ENCODE assay signal across 9 mouse cellular contexts in genomic region chr3:84123461-84123860, GRCm38 (mm10). TPM values are rescaled to one million over a fixed set of nuclear protein-coding genes. Genes with fewer than 3 reads are reported as not detected.
DNase-seq lines count a peak whose midpoint lies in the region; ATAC-seq lines count a peak whose summit lies in the region.
"Had no signal": no experiment of that assay in that cellular context is flagged by ENCODE, and none has a peak within 500 bp of the region (broad histone marks: within the 10 kb centered on the region; RNA-seq: fewer than 3 reads in every experiment).

No protein-coding gene starts in this region.

- H3K27me3 ChIP-seq in intestine, embryonic 14.5 days (replicated peaks; ENCODE audit: control insufficient read depth, insufficient read depth, low read length): no peaks in the 10 kb centered on the region
- no peaks in the 10 kb centered on the region for H3K27me3 ChIP-seq in intestine, embryonic 15.5 days (replicated peaks)
- no peaks in the 10 kb centered on the region for H3K27me3 ChIP-seq in hindbrain, embryonic 12.5 days

- H3K4me3 ChIP-seq in intestine, embryonic 14.5 days (ENCODE audit: low read depth, low read length): no peak overlapping the region
- no peak overlapping the region for H3K4me3 ChIP-seq in intestine, embryonic 15.5 days (replicated peaks)
- no peak overlapping the region for H3K4me3 ChIP-seq in hindbrain, embryonic 12.5 days

- no peaks in the 10 kb centered on the region for H3K9me3 ChIP-seq in intestine, embryonic 14.5 days (ENCODE audit: control insufficient read depth, low read length)
- H3K9me3 ChIP-seq in intestine, embryonic 15.5 days: no peaks in the 10 kb centered on the region
- no peaks in the 10 kb centered on the region for H3K9me3 ChIP-seq in hindbrain, embryonic 12.5 days (replicated peaks)

- DNase-seq in intestine, embryonic 14.5 days (ENCODE audit: low spot score): peak; percentile 48
- peak; percentile 70 to 73 for DNase-seq in B cell, adult 2 months
- DNase-seq in induced T-regulatory cell, adult 2 months (ENCODE audit: low read depth): peak; percentile 70
- DNase-seq in spleen, adult 18-20 months: peak; percentile 27 to 56
- no peak for DNase-seq in heart, adult 9 months (ENCODE audit: low spot score in 2 of 2)

- H3K36me3 ChIP-seq in intestine, embryonic 14.5 days (ENCODE audit: control insufficient read depth, insufficient read depth, low read length): no peaks in the 10 kb centered on the region
- no peaks in the 10 kb centered on the region for H3K36me3 ChIP-seq in intestine, embryonic 15.5 days
- H3K36me3 ChIP-seq in hindbrain, embryonic 12.5 days: no peaks in the 10 kb centered on the region

- no peaks in the 10 kb centered on the region for H3K4me1 ChIP-seq in intestine, embryonic 14.5 days (replicated peaks; ENCODE audit: control insufficient read depth, insufficient read depth, low read length)
- 0 out of 2 replicates have a peak, but pooled peaks cover 3% of the 10 kb centered on the region for H3K4me1 ChIP-seq in intestine, embryonic 15.5 days (replicated peaks)
- H3K4me1 ChIP-seq in hindbrain, embryonic 12.5 days: no peaks in the 10 kb centered on the region

- 70% methylated on average over 3 of the region's 3 CpGs for WGBS in intestine, embryonic 14.5 days
- 55% methylated on average over 3 of the region's 3 CpGs for WGBS in intestine, embryonic 15.5 days
- 77% methylated on average over 3 of the region's 3 CpGs for WGBS in hindbrain, embryonic 12.5 days

- H3K4me2 ChIP-seq in intestine, embryonic 14.5 days (ENCODE audit: low read length): no peak overlapping the region
- H3K4me2 ChIP-seq in intestine, embryonic 15.5 days (replicated peaks): no peak overlapping the region
- H3K4me2 ChIP-seq in hindbrain, embryonic 12.5 days (replicated peaks): no peak overlapping the region

- no peak for ATAC-seq in intestine, embryonic 14.5 days (replicated peaks; ENCODE audit: low FRiP score, low TSS enrichment, low read depth)
- no peak for ATAC-seq in intestine, embryonic 15.5 days
- peak; percentile 68 for ATAC-seq in CD4-positive, CD25-positive, alpha-beta regulatory T cell, adult 4 months
- ATAC-seq in hindbrain, embryonic 12.5 days (ENCODE audit: low FRiP score): no peak

- no peak overlapping the region for H3K9ac ChIP-seq in intestine, embryonic 14.5 days (ENCODE audit: low read length)
- no peak overlapping the region for H3K9ac ChIP-seq in intestine, embryonic 15.5 days
- H3K9ac ChIP-seq in hindbrain, embryonic 12.5 days: no peak overlapping the region

- H3K27ac ChIP-seq in intestine, embryonic 14.5 days (ENCODE audit: low read depth): no peak overlapping the region
- H3K27ac ChIP-seq in intestine, embryonic 15.5 days: no peak overlapping the region
- H3K27ac ChIP-seq in hindbrain, embryonic 12.5 days: no peak overlapping the region

RNA-seq across cellular contexts. Expression of gene Mnd1, which starts 32.1 kb away (rescaled TPM):
- 13.6 and 16.5 TPM in 2 replicates for polyA plus RNA-seq in intestine, embryonic 14.5 days (2014; fragmentation: Nextera tagmentation; extraction: Ambion mirVana)
- polyA plus RNA-seq in intestine, embryonic 15.5 days (2015; fragmentation: Nextera tagmentation; extraction: Ambion mirVana): 10.6 and 12.0 TPM in 2 replicates
- 1 to 10 TPM in 1 of 2 experiments, not detected in 1; 2.9 TPM for polyA plus RNA-seq in CD4-positive, CD25-positive, alpha-beta regulatory T cell, adult 4 months (2017; shearing (Covaris generic))
- 8.0 and 8.1 TPM in 2 replicates for polyA plus RNA-seq in hindbrain, embryonic 12.5 days (2016; fragmentation: Nextera tagmentation; extraction: Ambion mirVana)

RNA-seq across cellular contexts. Expression of gene Gm6525, which starts 50.4 kb away (rescaled TPM):
- 1.4 and 2.1 TPM in 2 replicates for polyA plus RNA-seq in intestine, embryonic 14.5 days (2014; fragmentation: Nextera tagmentation; extraction: Ambion mirVana)
- 1.2 TPM in 2 replicates for polyA plus RNA-seq in intestine, embryonic 15.5 days (2015; fragmentation: Nextera tagmentation; extraction: Ambion mirVana)
- 1 to 10 TPM in 1 of 2 experiments, under 1 TPM in 1; 0.35 to 1.1 TPM for polyA plus RNA-seq in CD4-positive, CD25-positive, alpha-beta regulatory T cell, adult 4 months (2017; shearing (Covaris generic))
- 1.4 and 2.4 TPM in 2 replicates for polyA plus RNA-seq in hindbrain, embryonic 12.5 days (2016; fragmentation: Nextera tagmentation; extraction: Ambion mirVana)
- polyA plus RNA-seq: large intestine, adult 2 months had no signal

Comparison
In these comparisons a context has a peak if more than half of its experiments do, and no peak if none do; other contexts are left out.
1. DNase-seq: peak in intestine, embryonic 14.5 days (single experiment), B cell, adult 2 months (2 of 2), induced T-regulatory cell, adult 2 months (single experiment) and spleen, adult 18-20 months (2 of 2); none in heart, adult 9 months (0 of 2).